Mouse (Mus musculus) fat pad, adult 2 months (tissue): Measurements from ENCODE around the gene Slc17a9.
"Not testable (repeated sequence)": the region's sequence is repeated elsewhere in the genome, so short reads cannot be mapped to it uniquely, and the experiment has no call there.

Experiments used
- DNase-seq: peaks from one replicate; pipeline ENCODE4 v3.0.0-alpha.2; 2011; ENCODE audit warnings: low read depth, low spot score; ENCODE audit errors: extremely low read depth

Slc17a9 gene

GRCm38 (mm10) chr2:180709923-180710272 is 15.2 kb upstream of the Slc17a9 start, which contains the start of the genes Dido1 and Gid8:
Gene Dido1 (minus strand): TSS chr2:180709999.
Gene Gid8 (plus strand): TSS chr2:180710117.
- peak; percentile 77 for DNase-seq

GRCm38 (mm10) chr2:180710276-180711155 is 14.5 kb upstream of the Slc17a9 start:
- no peak for DNase-seq

- no peak for DNase-seq
These were observed 13.5 kb upstream of the Slc17a9 start for GRCm38 (mm10) chr2:180711527-180711926.

- DNase-seq: no peak
These were observed 12.9 kb upstream of the Slc17a9 start for GRCm38 (mm10) chr2:180712037-180712689.

GRCm38 (mm10) chr2:180722748-180723147 is 2.3 kb upstream of the Slc17a9 start:
- DNase-seq: not testable (repeated sequence)

- no peak for DNase-seq
These were observed 1.2 kb upstream of the Slc17a9 start for GRCm38 (mm10) chr2:180723865-180724264.

GRCm38 (mm10) chr2:180725414-180725778 is 333 bp downstream of the Slc17a9 start:
- no peak for DNase-seq

GRCm38 (mm10) chr2:180725856-180726629 is 980 bp downstream of the Slc17a9 start:
- no peak for DNase-seq

GRCm38 (mm10) chr2:180726658-180727442 is 1.8 kb downstream of the Slc17a9 start:
- DNase-seq: no peak

- DNase-seq: no peak
These were observed 2.6 kb downstream of the Slc17a9 start for GRCm38 (mm10) chr2:180727613-180728021.

GRCm38 (mm10) chr2:180731036-180731435 is 6.0 kb downstream of the Slc17a9 start:
- no peak for DNase-seq

GRCm38 (mm10) chr2:180731984-180732383 is 6.9 kb downstream of the Slc17a9 start:
- DNase-seq: no peak

- no peak for DNase-seq
These were observed 10.2 kb downstream of the Slc17a9 start for GRCm38 (mm10) chr2:180735232-180735631.

GRCm38 (mm10) chr2:180737984-180738383 is 12.9 kb downstream of the Slc17a9 start:
- no peak for DNase-seq

- DNase-seq: no peak
These were observed 15.3 kb downstream of the Slc17a9 start for GRCm38 (mm10) chr2:180740349-180740748.

GRCm38 (mm10) chr2:180741421-180741820 is 16.4 kb downstream of the Slc17a9 start:
- no peak for DNase-seq

- DNase-seq: no peak
These were observed 17.8 kb downstream of the Slc17a9 start for GRCm38 (mm10) chr2:180742820-180743219.

GRCm38 (mm10) chr2:180743321-180743720 is 18.3 kb downstream of the Slc17a9 start:
- DNase-seq: no peak

GRCm38 (mm10) chr2:180745248-180745927 is 20.3 kb downstream of the Slc17a9 start:
- DNase-seq: peak; percentile 3

GRCm38 (mm10) chr2:180746569-180747192 is 21.6 kb downstream of the Slc17a9 start:
- no peak for DNase-seq
